Comparison of ENCODE assay signal across 25 mouse cellular contexts in the genomic region with DNA sequence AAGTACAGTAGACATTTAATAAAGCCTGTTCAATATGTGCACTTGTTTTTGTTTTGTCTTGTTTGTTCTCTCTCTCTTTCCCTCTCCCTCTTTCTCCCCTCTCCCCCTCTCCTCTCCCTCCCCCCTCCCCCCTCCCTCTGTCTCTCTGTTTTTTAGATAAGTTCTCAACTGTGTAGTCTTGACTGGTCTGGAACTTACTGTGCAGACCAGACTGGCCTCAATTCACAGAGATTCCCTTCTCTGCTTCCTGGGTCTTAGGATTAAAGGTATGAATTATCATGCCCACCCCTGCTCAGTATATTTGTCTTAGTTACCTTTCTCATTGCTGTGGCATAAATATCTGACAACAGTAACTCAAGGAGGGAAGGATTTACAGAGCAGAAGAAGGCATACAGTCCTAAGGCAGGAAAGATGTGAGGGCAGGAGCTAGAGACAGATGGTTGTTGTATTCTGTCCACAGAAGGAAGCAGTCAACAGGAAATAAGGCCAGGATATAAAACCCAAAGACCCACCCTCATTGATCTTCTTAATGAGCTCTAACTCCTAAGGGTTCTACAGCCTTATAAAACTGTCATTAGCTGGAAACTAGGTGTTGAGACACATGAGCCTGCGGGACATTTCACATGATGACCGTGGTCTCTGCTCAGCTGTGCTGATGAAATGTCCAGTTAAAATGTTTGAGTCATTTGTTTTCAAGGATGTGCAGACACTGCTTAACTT. TPM values are rescaled to one million over a fixed set of nuclear protein-coding genes. Genes with fewer than 3 reads are reported as not detected.
A peak's percentile ranks its signal among the peaks of the same experiment; 100 is the strongest.
DNase-seq lines count a peak whose midpoint lies in the region; ATAC-seq and TF ChIP-seq lines count a peak whose summit lies in the region.
"Had no signal": no experiment of that assay in that cellular context is flagged by ENCODE, and none has a peak within 500 bp of the region (broad histone marks: within the 10 kb centered on the region; RNA-seq: fewer than 3 reads in every experiment).

No protein-coding gene starts in this region.

- H3K4me2 ChIP-seq in midbrain, embryonic 11.5 days: no peak overlapping the region
- no peak overlapping the region for H3K4me2 ChIP-seq in midbrain, embryonic 14.5 days (ENCODE audit: low read length)
- no peak overlapping the region for H3K4me2 ChIP-seq in kidney, postnatal 0 days (ENCODE audit: low read length)
- H3K4me2 ChIP-seq in forebrain, embryonic 15.5 days (replicated peaks): no peak overlapping the region
- H3K4me2 ChIP-seq: embryonic facial prominence, embryonic 12.5 days; heart, embryonic 12.5 days; limb, embryonic 12.5 days; liver, embryonic 13.5 days; lung, embryonic 14.5 days; midbrain, embryonic 12.5 days had no signal

- no peak for ATAC-seq in midbrain, embryonic 11.5 days (ENCODE audit: low FRiP score)
- no peak for ATAC-seq in midbrain, embryonic 14.5 days (ENCODE audit: low FRiP score, low TSS enrichment)
- ATAC-seq in kidney, postnatal 0 days (replicated peaks; ENCODE audit: low FRiP score, low read depth): peak; percentile 84
- ATAC-seq in forebrain, embryonic 15.5 days (replicated peaks): no peak
- ATAC-seq: Patski had no signal

- H3K36me3 ChIP-seq in midbrain, embryonic 11.5 days (ENCODE audit: control insufficient read depth, insufficient read depth, low read length): no peaks in the 10 kb centered on the region
- H3K36me3 ChIP-seq in midbrain, embryonic 14.5 days (ENCODE audit: control insufficient read depth, insufficient read depth, low read length): no peaks in the 10 kb centered on the region
- H3K36me3 ChIP-seq in kidney, postnatal 0 days (ENCODE audit: insufficient read depth, low read length): no peaks in the 10 kb centered on the region
- no peaks in the 10 kb centered on the region for H3K36me3 ChIP-seq in forebrain, embryonic 15.5 days
- H3K36me3 ChIP-seq: embryonic facial prominence, embryonic 12.5 days; heart, embryonic 12.5 days; limb, embryonic 12.5 days; liver, embryonic 13.5 days; midbrain, embryonic 12.5 days had no signal

- no peaks in the 10 kb centered on the region for H3K27me3 ChIP-seq in midbrain, embryonic 11.5 days (ENCODE audit: control insufficient read depth, insufficient read depth, low read length)
- no peaks in the 10 kb centered on the region for H3K27me3 ChIP-seq in midbrain, embryonic 14.5 days (ENCODE audit: control insufficient read depth, insufficient read depth, low read length)
- no peaks in the 10 kb centered on the region for H3K27me3 ChIP-seq in kidney, postnatal 0 days (ENCODE audit: insufficient read depth, low read length)
- H3K27me3 ChIP-seq in forebrain, embryonic 15.5 days: no peaks in the 10 kb centered on the region
- H3K27me3 ChIP-seq: embryonic facial prominence, embryonic 12.5 days; heart, embryonic 12.5 days; limb, embryonic 12.5 days; liver, embryonic 13.5 days; midbrain, embryonic 12.5 days; Patski had no signal

- intact Hi-C loops in gastrocnemius, adult 2 months (cut with DNase I): no loop called here

- peak overlapping the region; percentile 12; the same call in 1 of the 2 replicates for H3K27ac ChIP-seq in gastrocnemius, adult 2 months
- H3K27ac ChIP-seq in midbrain, embryonic 11.5 days (ENCODE audit: low read depth, low read length): no peak overlapping the region
- no peak overlapping the region for H3K27ac ChIP-seq in midbrain, embryonic 14.5 days (replicated peaks; ENCODE audit: low read depth, low read length)
- H3K27ac ChIP-seq in kidney, postnatal 0 days: no peak overlapping the region
- no peak overlapping the region for H3K27ac ChIP-seq in forebrain, embryonic 15.5 days (replicated peaks)
- H3K27ac ChIP-seq: embryonic facial prominence, embryonic 12.5 days; layer of hippocampus, adult 2 months; limb, embryonic 12.5 days; liver, embryonic 13.5 days; midbrain, embryonic 12.5 days; stomach, postnatal 0 days had no signal

- H3K4me3 ChIP-seq in gastrocnemius, adult 2 months: no peak overlapping the region
- no peak overlapping the region for H3K4me3 ChIP-seq in midbrain, embryonic 11.5 days (ENCODE audit: low read depth, low read length)
- no peak overlapping the region for H3K4me3 ChIP-seq in midbrain, embryonic 14.5 days (replicated peaks; ENCODE audit: low read depth, low read length)
- H3K4me3 ChIP-seq in kidney, postnatal 0 days (replicated peaks; ENCODE audit: low read depth, low read length): no peak overlapping the region
- no peak overlapping the region for H3K4me3 ChIP-seq in forebrain, embryonic 15.5 days
- H3K4me3 ChIP-seq: embryonic facial prominence, embryonic 12.5 days; heart, embryonic 12.5 days; layer of hippocampus, adult 2 months; limb, embryonic 12.5 days; liver, embryonic 13.5 days; midbrain, embryonic 12.5 days had no signal

- TF ChIP-seq CTCF in gastrocnemius, adult 2 months (IDR thresholded peaks at IDR 0.05): no peak
- TF ChIP-seq CTCF in kidney, postnatal 0 days (IDR thresholded peaks at IDR 0.05; ENCODE audit: low read depth): no peak

- no peak for DNase-seq in gastrocnemius, adult 2 months
- no peak for DNase-seq in gastrocnemius, adult 18-20 months (ENCODE audit: low spot score)
- DNase-seq in midbrain, embryonic 11.5 days (ENCODE audit: low spot score, missing footprints): peak; percentile 77
- no peak for DNase-seq in midbrain, embryonic 14.5 days
- DNase-seq in kidney, postnatal 0 days (ENCODE audit: low spot score): peak; percentile 83
- no peak for DNase-seq in urinary bladder, adult 2 months (ENCODE audit: low spot score)
- no peak for DNase-seq in lung, adult 18-20 months
- DNase-seq: cerebellum, adult 11-12 months; cerebellum, postnatal 10 days; gastrocnemius, postnatal 10 days; heart, postnatal 10 days; layer of hippocampus, postnatal 36 days; liver, embryonic 13.5 days; lung, embryonic 14.5 days; lung, postnatal 36 days; thymus, adult 2 months; thymus, postnatal 4 days had no signal

- no peaks in the 10 kb centered on the region for H3K4me1 ChIP-seq in midbrain, embryonic 11.5 days (ENCODE audit: control insufficient read depth, insufficient read depth, low read length)
- H3K4me1 ChIP-seq in midbrain, embryonic 14.5 days (ENCODE audit: control insufficient read depth, insufficient read depth, low read length): no peaks in the 10 kb centered on the region
- no peaks in the 10 kb centered on the region; the same call in 1 of the 2 replicates for H3K4me1 ChIP-seq in kidney, postnatal 0 days (replicated peaks; ENCODE audit: insufficient read depth, low read length)
- H3K4me1 ChIP-seq in forebrain, embryonic 15.5 days: peaks cover 18% of the 10 kb centered on the region
- H3K4me1 ChIP-seq: embryonic facial prominence, embryonic 12.5 days had no signal

- H3K9me3 ChIP-seq in midbrain, embryonic 11.5 days (ENCODE audit: control insufficient read depth, low read length): no peaks in the 10 kb centered on the region
- H3K9me3 ChIP-seq in midbrain, embryonic 14.5 days (ENCODE audit: control insufficient read depth, low read length): no peaks in the 10 kb centered on the region
- no peaks in the 10 kb centered on the region for H3K9me3 ChIP-seq in kidney, postnatal 0 days (replicated peaks; ENCODE audit: low read length)
- H3K9me3 ChIP-seq in forebrain, embryonic 15.5 days: no peaks in the 10 kb centered on the region
- H3K9me3 ChIP-seq: embryonic facial prominence, embryonic 12.5 days; heart, embryonic 12.5 days; limb, embryonic 12.5 days; liver, embryonic 13.5 days; midbrain, embryonic 12.5 days had no signal

- WGBS in midbrain, embryonic 11.5 days: 98% methylated on average over 2 of the region's 2 CpGs
- WGBS in midbrain, embryonic 14.5 days: 97% methylated on average over 2 of the region's 2 CpGs
- WGBS in kidney, postnatal 0 days: 21% methylated on average over 2 of the region's 2 CpGs
- 92% methylated on average over 2 of the region's 2 CpGs for WGBS in forebrain, embryonic 15.5 days

- no peak overlapping the region for H3K9ac ChIP-seq in midbrain, embryonic 11.5 days (ENCODE audit: low read length)
- no peak overlapping the region for H3K9ac ChIP-seq in midbrain, embryonic 14.5 days (replicated peaks; ENCODE audit: low read length)
- H3K9ac ChIP-seq in kidney, postnatal 0 days (ENCODE audit: low read depth, low read length): no peak overlapping the region
- no peak overlapping the region for H3K9ac ChIP-seq in forebrain, embryonic 15.5 days (replicated peaks)
- H3K9ac ChIP-seq: embryonic facial prominence, embryonic 12.5 days; heart, embryonic 12.5 days; limb, embryonic 12.5 days; liver, embryonic 13.5 days; lung, embryonic 14.5 days; midbrain, embryonic 12.5 days had no signal

RNA-seq across cellular contexts. Expression of a gene that starts 47.0 kb away (rescaled TPM):
- 10 to 100 TPM; 15.1 to 19.4 TPM for total RNA-seq in gastrocnemius, adult 2 months (2021)
- 10 to 100 TPM; 16.8 to 17.6 TPM for total RNA-seq in gastrocnemius, adult 18-20 months (2021)
- 80.1 and 85.4 TPM in 2 replicates for polyA plus RNA-seq in midbrain, embryonic 11.5 days (2014; fragmentation: Nextera tagmentation; extraction: Ambion mirVana)
- polyA plus RNA-seq in midbrain, embryonic 14.5 days (2014; fragmentation: Nextera tagmentation; extraction: Ambion mirVana): 75.7 and 97.1 TPM in 2 replicates
- polyA plus RNA-seq in kidney, postnatal 0 days (2015; fragmentation: Nextera tagmentation; extraction: Ambion mirVana): 48.0 TPM in 2 replicates
- polyA plus RNA-seq in urinary bladder, adult 2 months (2012; rRNA removed): 34.0 and 37.4 TPM in 2 replicates
- 72.7 and 76.1 TPM in 2 replicates for polyA plus RNA-seq in forebrain, embryonic 15.5 days (2015; fragmentation: Nextera tagmentation; extraction: Ambion mirVana)

RNA-seq across cellular contexts. Expression of a gene that starts 47.3 kb away (rescaled TPM):
- total RNA-seq in gastrocnemius, adult 2 months (2021): 10 to 100 TPM; 14.0 TPM
- 10 to 100 TPM; 10.2 to 12.0 TPM for total RNA-seq in gastrocnemius, adult 18-20 months (2021)
- polyA plus RNA-seq in midbrain, embryonic 11.5 days (2014; fragmentation: Nextera tagmentation; extraction: Ambion mirVana): 85.4 and 92.0 TPM in 2 replicates
- 73.8 and 82.4 TPM in 2 replicates for polyA plus RNA-seq in midbrain, embryonic 14.5 days (2014; fragmentation: Nextera tagmentation; extraction: Ambion mirVana)
- polyA plus RNA-seq in kidney, postnatal 0 days (2015; fragmentation: Nextera tagmentation; extraction: Ambion mirVana): 48.4 and 52.7 TPM in 2 replicates
- 18.2 and 19.8 TPM in 2 replicates for polyA plus RNA-seq in urinary bladder, adult 2 months (2012; rRNA removed)
- polyA plus RNA-seq in forebrain, embryonic 15.5 days (2015; fragmentation: Nextera tagmentation; extraction: Ambion mirVana): 102 TPM in 2 replicates

Comparison
In these comparisons a context has a peak if more than half of its experiments do, and no peak if none do; other contexts are left out.
1. DNase-seq: peak in midbrain, embryonic 11.5 days (single experiment) and kidney, postnatal 0 days (single experiment); none in gastrocnemius, adult 2 months (single experiment), gastrocnemius, adult 18-20 months (single experiment), midbrain, embryonic 14.5 days (single experiment), urinary bladder, adult 2 months (single experiment) and lung, adult 18-20 months (0 of 2).